Mouse (Mus musculus) cortical plate, adult 2 months (tissue): ENCODE data around the gene Slc48a1. TPM values are rescaled to one million over a fixed set of nuclear protein-coding genes. Genes with fewer than 3 reads are reported as not detected.

Experiments used
- H3K27ac ChIP-seq: fragments of 200-500 bp; 2 replicates; pipeline ENCODE4 v1.5.1; 2012; ENCODE audit warnings: low read length, control low read depth, inconsistent platforms; ENCODE audit not compliant: insufficient read depth
- H3K4me1 ChIP-seq: fragments of 200-500 bp; 2 replicates; pipeline ENCODE4 v1.6.1; 2011; ENCODE audit warnings: low read length; ENCODE audit not compliant: control insufficient read depth, insufficient read depth
- H3K4me3 ChIP-seq: fragments of 200-500 bp; 2 replicates; pipeline ENCODE4 v1.5.1; 2011; ENCODE audit warnings: mild to moderate bottlenecking, low read length, control low read depth; ENCODE audit not compliant: insufficient read depth
- CTCF ChIP-seq: fragments of 200-500 bp; IDR thresholded peaks from 2 replicates; pipeline ENCODE4 v1.5.1; 2011; ENCODE audit warnings: mild to moderate bottlenecking, control low read depth, low read length; ENCODE audit not compliant: insufficient read depth; ENCODE audit errors: extremely low read depth
- POLR2A ChIP-seq: fragments of 200-500 bp; IDR thresholded peaks from 2 replicates; pipeline ENCODE4 v1.6.1; 2011; ENCODE audit warnings: mild to moderate bottlenecking, low read length, control low read depth; ENCODE audit not compliant: insufficient read depth; ENCODE audit errors: extremely low read depth
- polyA plus RNA-seq: library from polyadenylated mRNA; depleted of rRNA; stranded (reverse); fragments of >200 nt; gene quantifications from 2 replicates; pipeline ENCODE4 v1.2.3, GENCODE M21; 2012

The Slc48a1 gene
- polyA plus RNA-seq, 1 experiment: 155 TPM

DNA sequence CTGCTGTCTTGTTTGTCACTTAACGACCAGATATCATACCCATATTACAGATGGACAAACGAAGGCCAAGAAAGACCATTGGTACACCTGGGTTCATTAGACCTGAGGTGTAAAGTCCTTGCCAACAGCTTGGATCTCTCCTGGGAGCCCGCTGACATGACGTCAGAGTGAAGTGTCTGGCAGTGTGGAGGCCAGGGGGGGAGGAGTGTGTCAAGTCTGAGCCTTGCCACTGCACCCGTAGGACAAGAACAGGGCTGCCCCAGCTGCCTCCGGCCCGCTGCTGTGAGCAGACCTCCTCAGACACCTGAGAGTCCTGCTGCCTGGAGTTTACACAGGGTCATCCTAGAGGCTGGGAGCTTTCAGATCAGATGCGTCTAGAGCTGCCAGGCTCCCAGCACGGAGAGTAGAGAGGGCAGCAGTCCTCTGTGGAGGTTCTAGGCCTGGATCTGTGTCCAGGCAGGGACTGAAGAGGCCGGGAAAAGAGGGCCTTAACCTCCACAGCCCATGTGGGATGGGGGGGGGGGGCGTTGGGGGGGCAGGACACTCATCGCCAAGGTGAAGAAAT is 34.3 kb upstream of the Slc48a1 start:
- TF ChIP-seq POLR2A: no peak
- no peak for TF ChIP-seq CTCF
- Histone ChIP-seq H3K4me1 (no peaks in the 10 kb centered on the region), H3K4me3 (no peak overlapping the region), H3K27ac (no peak overlapping the region)

DNA sequence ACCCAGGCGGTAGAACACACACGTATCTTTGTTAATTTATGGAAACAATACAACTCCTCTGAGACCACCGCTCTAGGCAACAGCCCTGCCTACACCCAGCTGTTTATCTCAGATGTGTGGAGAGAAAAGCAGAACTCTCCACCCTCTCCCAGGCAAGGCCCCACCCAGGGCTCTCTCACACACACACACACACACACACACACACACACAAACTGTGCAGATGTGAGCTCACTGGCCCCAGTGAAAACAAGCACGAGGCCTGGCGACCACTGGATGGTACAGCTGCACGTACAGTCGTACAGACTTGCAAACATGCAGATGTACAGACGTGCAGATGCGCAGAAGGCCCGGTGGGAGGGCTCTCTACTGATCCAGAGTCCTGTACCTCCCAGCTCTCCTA is 33.4 kb upstream of the Slc48a1 start:
- TF ChIP-seq POLR2A (no peak), CTCF (no peak)
- H3K4me3 ChIP-seq: no peak overlapping the region
- H3K4me1 ChIP-seq: no peaks in the 10 kb centered on the region
- H3K27ac ChIP-seq: peak overlapping the region; percentile 68

DNA sequence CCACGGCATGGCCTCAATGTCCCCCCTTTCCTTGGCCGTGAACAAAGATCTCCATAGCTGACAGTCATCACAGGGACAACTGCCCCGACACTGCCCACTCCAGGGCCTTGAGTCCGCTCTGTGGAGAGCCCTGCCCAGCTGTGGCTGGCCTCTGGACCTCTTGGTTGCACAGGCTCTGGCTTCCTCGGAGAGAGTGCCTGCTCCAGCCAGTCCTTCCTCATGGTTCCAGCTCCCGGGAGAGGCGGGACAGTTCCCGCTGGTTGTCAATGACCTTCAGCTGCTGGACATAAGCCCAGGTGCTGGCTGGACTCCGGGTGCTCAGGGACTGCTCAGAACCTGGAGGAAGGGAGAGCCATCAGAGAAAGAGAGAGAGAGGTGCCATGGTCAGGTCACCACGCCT is 33.0 kb upstream of the Slc48a1 start:
- Histone ChIP-seq H3K27ac (peak overlapping the region; percentile 68), H3K4me3 (no peak overlapping the region)
- TF ChIP-seq POLR2A (no peak), CTCF (no peak)

DNA sequence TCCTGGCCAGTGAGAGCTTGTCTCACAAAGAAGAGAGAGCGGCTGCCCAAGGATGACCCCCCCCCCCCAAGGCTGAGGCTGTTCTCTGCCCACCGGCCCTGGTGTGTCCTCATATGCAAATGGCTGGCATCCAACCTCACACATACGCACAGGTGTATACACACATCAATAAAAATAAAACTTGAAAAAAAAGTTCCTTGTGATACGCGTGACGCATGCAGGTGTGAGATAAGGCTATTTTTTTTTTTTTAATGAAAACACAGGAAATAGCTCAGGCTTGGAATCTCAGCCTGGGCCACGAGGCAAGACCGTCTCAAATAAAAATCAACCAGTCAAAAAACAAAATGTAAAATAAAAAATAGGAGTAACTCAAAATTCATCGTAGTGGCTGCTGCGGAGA is 32.0 kb upstream of the Slc48a1 start:
- Histone ChIP-seq H3K4me3 (no peak overlapping the region), H3K4me1 (no peaks in the 10 kb centered on the region), H3K27ac (no peak overlapping the region)
- TF ChIP-seq CTCF (no peak), POLR2A (no peak)

More for the DNA sequence above, 33.0 kb upstream of the Slc48a1 start:
- no peaks in the 10 kb centered on the region for H3K4me1 ChIP-seq

DNA sequence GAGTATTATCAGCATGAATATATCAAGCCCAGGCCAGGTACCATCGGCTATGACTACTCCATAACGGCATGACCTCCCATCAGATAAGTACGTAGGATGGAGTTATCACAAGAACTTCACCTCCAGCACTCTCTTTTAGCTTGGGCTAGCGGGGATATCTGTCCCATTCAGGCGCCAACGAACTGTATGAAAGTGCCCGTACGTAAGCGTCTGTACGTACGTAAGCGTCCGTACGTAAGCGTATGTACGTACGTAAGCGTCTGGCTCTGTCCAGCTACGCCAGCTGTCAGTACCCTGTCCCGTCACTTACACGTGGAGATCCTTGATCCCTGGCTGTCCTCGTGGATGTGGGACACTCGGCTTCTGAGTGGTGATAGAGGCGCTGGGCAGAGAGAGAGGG is 31.6 kb upstream of the Slc48a1 start:
- H3K4me3 ChIP-seq: no peak overlapping the region
- H3K4me1 ChIP-seq: no peaks in the 10 kb centered on the region
- no peak overlapping the region for H3K27ac ChIP-seq
- no peak for TF ChIP-seq POLR2A
- TF ChIP-seq CTCF: no peak

DNA sequence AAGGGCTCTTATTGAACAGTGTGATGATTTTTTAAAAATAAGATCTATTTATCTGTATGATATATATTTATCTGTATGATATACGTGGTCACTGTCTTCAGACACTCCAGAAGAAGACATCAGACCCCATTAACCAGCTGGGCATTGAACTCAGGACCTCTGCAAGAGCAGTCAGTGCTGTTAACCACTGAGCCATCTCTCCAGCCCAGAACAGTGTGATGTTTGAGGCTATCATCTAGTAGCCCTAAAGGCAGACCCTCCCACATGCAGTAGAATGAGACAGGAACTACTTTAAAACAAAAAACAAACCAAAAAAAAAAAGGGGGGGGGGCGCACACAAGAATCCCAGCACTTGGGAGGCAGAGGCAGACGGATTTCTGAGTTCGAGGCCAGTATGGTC is 30.8 kb upstream of the Slc48a1 start:
- no peak overlapping the region for H3K27ac ChIP-seq
- no peaks in the 10 kb centered on the region for H3K4me1 ChIP-seq
- TF ChIP-seq CTCF (no peak), POLR2A (no peak)
- H3K4me3 ChIP-seq: no peak overlapping the region

DNA sequence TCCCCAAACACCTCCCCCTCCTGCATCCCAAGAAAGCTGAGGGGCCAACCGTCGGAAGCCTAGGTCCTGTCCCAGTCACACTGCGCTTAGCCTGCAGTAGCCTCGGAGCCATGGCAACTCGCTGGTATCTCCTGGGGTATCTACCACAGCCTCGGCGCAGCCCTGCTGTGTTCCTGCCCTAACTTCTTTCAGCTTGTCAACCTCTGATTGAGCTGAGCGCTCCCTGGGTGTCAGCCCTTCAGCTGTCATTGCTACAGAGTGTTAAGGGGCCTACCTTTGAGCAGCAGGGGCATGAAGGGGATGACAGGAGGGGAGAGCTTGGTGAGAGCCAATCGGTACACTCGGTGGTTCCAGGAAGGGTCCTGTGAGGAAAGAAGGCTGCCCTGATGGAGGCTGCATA is 30.0 kb upstream of the Slc48a1 start:
- H3K27ac ChIP-seq: no peak overlapping the region
- H3K4me3 ChIP-seq: no peak overlapping the region
- no peaks in the 10 kb centered on the region for H3K4me1 ChIP-seq
- TF ChIP-seq POLR2A: no peak

DNA sequence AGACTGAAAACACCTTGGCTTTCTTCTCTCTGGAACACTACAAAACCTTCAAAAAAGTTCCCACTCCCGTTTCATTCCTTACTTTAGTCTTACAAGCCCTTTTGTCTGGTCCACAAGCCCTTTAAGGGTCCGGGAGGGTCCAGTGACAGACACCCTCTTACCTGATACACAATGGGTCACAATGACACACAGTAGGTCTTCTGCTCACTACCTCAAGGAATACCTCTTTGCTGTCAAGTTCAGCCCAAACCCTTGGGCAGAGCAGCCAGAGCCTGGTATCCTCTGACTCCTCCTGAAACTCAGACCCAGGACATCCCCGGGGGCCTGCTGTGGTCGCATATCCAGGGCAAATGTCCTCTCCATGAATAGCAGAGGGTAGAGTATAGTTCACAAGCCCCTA is 29.4 kb upstream of the Slc48a1 start:
- no peaks in the 10 kb centered on the region for H3K4me1 ChIP-seq

DNA sequence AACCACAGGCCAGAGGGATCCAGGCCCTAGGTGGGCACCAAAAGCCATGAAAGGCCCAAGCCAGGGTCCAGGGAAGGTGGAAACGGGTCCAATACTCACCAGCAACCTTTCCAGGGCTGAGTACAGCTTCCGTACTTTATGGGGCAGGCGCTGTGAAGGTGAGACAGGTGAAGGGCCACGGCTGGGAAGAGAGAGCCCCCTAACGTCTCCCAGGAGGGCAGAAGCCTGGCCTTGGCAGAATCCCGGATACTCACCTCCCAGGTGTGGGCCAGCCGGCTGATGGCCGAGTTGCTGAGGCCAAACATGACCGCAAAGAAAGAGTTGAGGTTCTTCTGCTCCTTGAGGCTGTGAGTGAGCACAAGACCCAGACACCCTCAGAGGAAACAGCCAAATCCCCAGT is 28.9 kb upstream of the Slc48a1 start:
- no peak overlapping the region for H3K4me3 ChIP-seq
- no peaks in the 10 kb centered on the region for H3K4me1 ChIP-seq
- no peak for TF ChIP-seq CTCF
- H3K27ac ChIP-seq: no peak overlapping the region

More for the DNA sequence above, 29.4 kb upstream of the Slc48a1 start:
- Histone ChIP-seq H3K4me3 (no peak overlapping the region), H3K27ac (no peak overlapping the region)
- no peak for TF ChIP-seq POLR2A
- TF ChIP-seq CTCF: no peak

DNA sequence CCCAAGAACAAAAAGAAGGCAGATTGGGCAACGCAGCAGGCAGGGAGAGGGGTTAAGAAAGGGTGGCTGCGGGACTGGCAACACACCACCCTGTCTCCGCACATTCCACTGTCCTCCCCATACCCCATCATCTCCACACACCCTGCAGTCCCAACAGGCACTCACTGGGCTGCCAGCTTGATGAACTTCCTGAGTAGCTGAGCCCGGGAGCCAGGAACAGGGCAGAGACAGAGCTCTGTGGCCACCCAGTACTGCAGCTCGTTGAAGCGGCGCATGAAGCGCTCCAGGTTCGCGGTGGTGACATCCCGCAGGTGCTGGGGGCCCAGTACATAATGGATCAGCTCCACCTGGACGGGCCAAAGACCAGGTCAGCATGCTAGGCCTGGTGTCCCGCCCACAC is 28.5 kb upstream of the Slc48a1 start:
- peak overlapping the region; percentile 12 for H3K27ac ChIP-seq
- no peak overlapping the region for H3K4me3 ChIP-seq
- no peak for TF ChIP-seq POLR2A
- TF ChIP-seq CTCF: no peak
- no peaks in the 10 kb centered on the region for H3K4me1 ChIP-seq

DNA sequence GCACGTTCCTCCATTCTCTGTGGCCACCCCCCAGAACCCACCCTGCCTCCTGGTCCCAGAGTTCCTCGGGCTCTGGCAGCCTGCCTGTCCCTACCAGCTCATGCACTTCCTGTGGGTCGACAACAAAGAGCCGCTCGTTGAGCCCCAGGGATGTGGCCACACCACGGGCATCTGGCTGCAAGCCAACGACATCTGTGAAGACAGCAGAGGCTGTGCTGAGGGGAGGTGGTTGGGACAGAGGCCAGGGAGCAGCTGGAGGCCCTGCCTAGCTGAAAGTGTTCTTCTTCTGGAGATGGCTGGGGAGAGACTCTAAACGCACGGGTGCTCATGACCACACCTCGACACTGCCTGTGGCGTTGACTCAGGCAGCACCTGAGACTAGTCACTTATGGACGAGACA is 27.6 kb upstream of the Slc48a1 start:
- Histone ChIP-seq H3K4me3 (no peak overlapping the region), H3K4me1 (no peaks in the 10 kb centered on the region), H3K27ac (0 out of 2 replicates have a peak overlapping the region, but pooled peaks have one; percentile 12)
- TF ChIP-seq POLR2A: no peak
